Comparison of ENCODE assay signal across 12 mouse cellular contexts in the genomic region with DNA sequence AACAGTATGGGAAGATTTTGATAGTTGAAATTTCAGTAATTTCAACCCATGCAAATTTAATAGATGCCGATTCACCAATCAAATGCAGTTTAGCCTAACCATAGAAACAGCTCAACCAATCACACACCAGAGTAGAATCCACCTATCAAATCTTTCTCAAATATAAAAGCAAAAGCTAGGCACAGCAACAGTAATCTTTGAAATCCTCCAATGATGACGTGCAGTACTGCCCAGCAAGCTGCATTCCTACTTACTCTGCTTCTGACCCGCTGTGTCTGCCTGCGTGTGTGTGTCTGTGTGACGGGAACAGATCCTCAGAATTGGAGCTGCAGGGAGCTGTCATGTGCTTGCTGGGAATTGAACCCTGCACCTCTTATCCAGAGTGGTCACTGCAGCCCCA. TPM values are rescaled to one million over a fixed set of nuclear protein-coding genes. Genes with fewer than 3 reads are reported as not detected.
DNase-seq lines count a peak whose midpoint lies in the region; ATAC-seq and TF ChIP-seq lines count a peak whose summit lies in the region.
"Had no signal": no experiment of that assay in that cellular context is flagged by ENCODE, and none has a peak within 500 bp of the region (broad histone marks: within the 10 kb centered on the region; RNA-seq: fewer than 3 reads in every experiment).

No protein-coding gene starts in this region.

- H3K9me3 ChIP-seq in heart, embryonic 15.5 days (replicated peaks) = no peaks in the 10 kb centered on the region
- H3K9me3 ChIP-seq in midbrain, embryonic 14.5 days (ENCODE audit: control insufficient read depth, low read length) = no peaks in the 10 kb centered on the region
- H3K9me3 ChIP-seq in midbrain, embryonic 10.5 days (replicated peaks) = no peaks in the 10 kb centered on the region
- no peaks in the 10 kb centered on the region for H3K9me3 ChIP-seq in liver, postnatal 0 days (ENCODE audit: low read length)

- no peak overlapping the region for H3K4me2 ChIP-seq in heart, embryonic 15.5 days
- H3K4me2 ChIP-seq in midbrain, embryonic 14.5 days (ENCODE audit: low read length) = peak overlapping the region; percentile 24
- peak overlapping the region; percentile 36; the same call in 1 of the 2 replicates for H3K4me2 ChIP-seq in liver, postnatal 0 days (ENCODE audit: low read depth, low read length)

- peaks cover 66% of the 10 kb centered on the region for H3K36me3 ChIP-seq in heart, embryonic 15.5 days
- H3K36me3 ChIP-seq in midbrain, embryonic 14.5 days (ENCODE audit: control insufficient read depth, insufficient read depth, low read length) = peaks cover 69% of the 10 kb centered on the region
- peaks cover 77% of the 10 kb centered on the region for H3K36me3 ChIP-seq in midbrain, embryonic 10.5 days
- peaks cover 71% of the 10 kb centered on the region for H3K36me3 ChIP-seq in liver, postnatal 0 days (replicated peaks; ENCODE audit: insufficient read depth, low read length)

- peak; percentile 28 for DNase-seq in adrenal gland, postnatal 14 days
- DNase-seq in adrenal gland, postnatal 25 days = no peak
- DNase-seq in heart, postnatal 10 days = no peak
- DNase-seq in midbrain, embryonic 14.5 days = no peak
- no peak for DNase-seq in midbrain, embryonic 10.5 days (ENCODE audit: low spot score)
- DNase-seq in liver, postnatal 0 days = no peak
- no peak for DNase-seq in left cerebral cortex, adult 18-20 months (ENCODE audit: low spot score in 2 of 2)
- DNase-seq: kidney, adult 11 months; lung, postnatal 10 days; right cerebral cortex, adult 18-20 months had no signal

- H3K4me3 ChIP-seq in heart, embryonic 15.5 days = peak overlapping the region; percentile 0; the same call in 1 of the 2 replicates
- H3K4me3 ChIP-seq in midbrain, embryonic 14.5 days (replicated peaks; ENCODE audit: low read depth, low read length) = no peak overlapping the region
- H3K4me3 ChIP-seq in midbrain, embryonic 10.5 days = no peak overlapping the region
- no peak overlapping the region for H3K4me3 ChIP-seq in liver, postnatal 0 days (ENCODE audit: low read depth, low read length)

- TF ChIP-seq CTCF in liver, postnatal 0 days (IDR thresholded peaks at IDR 0.05; ENCODE audit: low read depth) = no peak

- intact Hi-C loops in heart, postnatal 10 days (cut with DNase I) = no loop called here

- WGBS in heart, embryonic 15.5 days = 71% methylated on average over 5 of the region's 5 CpGs
- 80% methylated on average over 5 of the region's 5 CpGs for WGBS in midbrain, embryonic 14.5 days
- 89% methylated on average over 5 of the region's 5 CpGs for WGBS in midbrain, embryonic 10.5 days
- 89% methylated on average over 5 of the region's 5 CpGs for WGBS in liver, postnatal 0 days (ENCODE audit: insufficient replicate concordance)

- ATAC-seq in heart, embryonic 15.5 days (replicated peaks; ENCODE audit: insufficient number of reproducible peaks, insufficient read depth, low FRiP score, low read depth) = no peak
- ATAC-seq in midbrain, embryonic 14.5 days (ENCODE audit: low FRiP score, low TSS enrichment) = no peak
- no peak for ATAC-seq in liver, postnatal 0 days
- ATAC-seq: forebrain, embryonic 16.5 days had no signal

- H3K9ac ChIP-seq in heart, embryonic 15.5 days = peak overlapping the region; percentile 25; the same call in 1 of the 2 replicates
- H3K9ac ChIP-seq in midbrain, embryonic 14.5 days (replicated peaks; ENCODE audit: low read length) = 0 out of 2 replicates have a peak overlapping the region, but pooled peaks have one; percentile 10
- no peak overlapping the region for H3K9ac ChIP-seq in liver, postnatal 0 days (replicated peaks)

- H3K27ac ChIP-seq in heart, embryonic 15.5 days = no peak overlapping the region
- H3K27ac ChIP-seq in midbrain, embryonic 14.5 days (replicated peaks; ENCODE audit: low read depth, low read length) = no peak overlapping the region
- no peak overlapping the region for H3K27ac ChIP-seq in midbrain, embryonic 10.5 days (replicated peaks)
- no peak overlapping the region for H3K27ac ChIP-seq in liver, postnatal 0 days (ENCODE audit: low read depth)

- peaks cover 23% of the 10 kb centered on the region for H3K4me1 ChIP-seq in heart, embryonic 15.5 days (replicated peaks)
- H3K4me1 ChIP-seq in midbrain, embryonic 14.5 days (ENCODE audit: control insufficient read depth, insufficient read depth, low read length) = peaks cover 18% of the 10 kb centered on the region
- H3K4me1 ChIP-seq in midbrain, embryonic 10.5 days = peaks cover 22% of the 10 kb centered on the region
- H3K4me1 ChIP-seq in liver, postnatal 0 days (ENCODE audit: insufficient read depth) = peaks cover 11% of the 10 kb centered on the region

- no peak for TF ChIP-seq EP300 in liver, postnatal 0 days (IDR thresholded peaks at IDR 0.05; ENCODE audit: low read depth)

- H3K27me3 ChIP-seq in heart, embryonic 15.5 days = no peaks in the 10 kb centered on the region
- H3K27me3 ChIP-seq in midbrain, embryonic 14.5 days (ENCODE audit: control insufficient read depth, insufficient read depth, low read length) = no peaks in the 10 kb centered on the region
- no peaks in the 10 kb centered on the region for H3K27me3 ChIP-seq in midbrain, embryonic 10.5 days (ENCODE audit: low read depth, poor library complexity, severe bottlenecking)
- H3K27me3 ChIP-seq in liver, postnatal 0 days (ENCODE audit: insufficient read depth, low read length) = no peaks in the 10 kb centered on the region

RNA-seq across cellular contexts. Expression of gene H3f3a, which starts 4.9 kb away (rescaled TPM):
- 803 and 817 TPM in 2 replicates for total RNA-seq in adrenal gland, postnatal 14 days (2021)
- total RNA-seq in adrenal gland, postnatal 25 days (2021) = 739 and 836 TPM in 2 replicates
- polyA plus RNA-seq in heart, embryonic 15.5 days (2015; fragmentation: Nextera tagmentation; extraction: Ambion mirVana) = 1,560 and 1,618 TPM in 2 replicates
- total RNA-seq in heart, postnatal 10 days (2021) = 100 to 1,000 TPM; 868 to 930 TPM
- polyA plus RNA-seq in midbrain, embryonic 14.5 days (2014; fragmentation: Nextera tagmentation; extraction: Ambion mirVana) = 3,827 and 3,910 TPM in 2 replicates
- 2,611 and 2,764 TPM in 2 replicates for polyA plus RNA-seq in midbrain, embryonic 10.5 days (2016; fragmentation: Nextera tagmentation; extraction: Ambion mirVana)
- polyA plus RNA-seq in liver, postnatal 0 days (2015; fragmentation: Nextera tagmentation; extraction: Ambion mirVana) = 1,306 and 1,327 TPM in 2 replicates
- total RNA-seq in left cerebral cortex, adult 18-20 months (2021) = 100 to 1,000 TPM; 249 to 263 TPM

RNA-seq across cellular contexts. Expression of gene Sde2, which starts 42.1 kb away (rescaled TPM):
- 22.2 and 22.6 TPM in 2 replicates for total RNA-seq in adrenal gland, postnatal 14 days (2021)
- total RNA-seq in adrenal gland, postnatal 25 days (2021) = 21.7 and 26.0 TPM in 2 replicates
- polyA plus RNA-seq in heart, embryonic 15.5 days (2015; fragmentation: Nextera tagmentation; extraction: Ambion mirVana) = 20.8 and 22.8 TPM in 2 replicates
- 10 to 100 TPM; 15.1 to 15.8 TPM for total RNA-seq in heart, postnatal 10 days (2021)
- polyA plus RNA-seq in midbrain, embryonic 14.5 days (2014; fragmentation: Nextera tagmentation; extraction: Ambion mirVana) = 26.1 and 28.7 TPM in 2 replicates
- polyA plus RNA-seq in midbrain, embryonic 10.5 days (2016; fragmentation: Nextera tagmentation; extraction: Ambion mirVana) = 39.0 and 42.1 TPM in 2 replicates
- 11.5 and 11.8 TPM in 2 replicates for polyA plus RNA-seq in liver, postnatal 0 days (2015; fragmentation: Nextera tagmentation; extraction: Ambion mirVana)
- 10 to 100 TPM; 20.9 to 25.7 TPM for total RNA-seq in left cerebral cortex, adult 18-20 months (2021)
